Mouse (Mus musculus) urinary bladder, postnatal 4 days (tissue): ENCODE measurements around the gene Mospd3.
"Not testable (repeated sequence)": the region's sequence is repeated elsewhere in the genome, so short reads cannot be mapped to it uniquely, and the experiment has no call there.

Experiments used
- DNase-seq, 2 experiments: peaks; one replicate each; pipeline ENCODE4 v3.0.0; 2021 to 2022; ENCODE audit warnings: low spot score in 2 of 2

Gene Mospd3

GRCm38 (mm10) chr5:137623937-137624530 is 23.2 kb upstream of the Mospd3 start:
- DNase-seq = no peak

- no peak for DNase-seq
Measured at GRCm38 (mm10) chr5:137615347-137615746, 14.5 kb upstream of the Mospd3 start.

DNA sequence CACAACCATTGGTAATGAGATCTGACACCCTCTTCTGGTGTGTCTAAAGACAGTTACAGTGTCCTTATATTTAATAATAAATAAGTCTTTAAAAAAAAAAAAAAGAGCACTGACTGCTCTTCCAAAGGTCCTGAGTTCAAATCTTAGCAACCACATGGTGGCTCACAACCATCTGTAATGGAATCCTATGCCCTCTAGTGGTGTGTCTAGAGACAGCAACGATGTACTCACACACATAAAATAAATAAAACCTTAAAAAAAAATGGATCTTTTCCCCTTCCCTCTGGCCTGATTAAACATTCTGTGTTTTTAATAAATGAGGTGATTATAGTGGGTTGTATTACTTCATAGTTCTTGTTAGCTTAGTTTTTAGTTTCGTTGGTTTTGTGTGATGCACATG is 14.1 kb upstream of the Mospd3 start:
- DNase-seq = not testable (repeated sequence)

GRCm38 (mm10) chr5:137613550-137613949 is 12.7 kb upstream of the Mospd3 start, which contains the start of gene Pcolce:
TSS of gene Pcolce (minus strand) at chr5:137613784.
- peak in 1 of 2 experiments; percentile 73 for DNase-seq

DNA sequence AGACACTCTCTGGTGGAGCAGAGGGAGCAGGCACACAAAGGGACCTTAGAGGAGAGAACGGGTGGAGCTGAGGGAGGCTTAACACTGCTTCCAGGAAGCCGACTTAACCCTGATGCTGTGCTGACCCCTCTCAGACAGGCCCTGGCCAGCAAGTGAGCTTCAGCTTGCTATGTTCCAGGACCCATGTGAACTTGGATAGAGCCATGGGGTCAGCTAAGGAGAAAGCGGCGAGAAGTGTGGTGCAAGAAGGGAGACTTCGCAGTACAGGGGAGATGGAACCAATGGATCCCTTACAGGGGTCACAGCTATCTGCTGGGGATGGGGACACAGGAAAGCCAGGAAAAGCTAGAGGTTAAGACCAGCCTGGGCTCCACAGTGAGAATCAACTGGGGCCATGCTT is 12.2 kb upstream of the Mospd3 start:
- no peak for DNase-seq

DNA sequence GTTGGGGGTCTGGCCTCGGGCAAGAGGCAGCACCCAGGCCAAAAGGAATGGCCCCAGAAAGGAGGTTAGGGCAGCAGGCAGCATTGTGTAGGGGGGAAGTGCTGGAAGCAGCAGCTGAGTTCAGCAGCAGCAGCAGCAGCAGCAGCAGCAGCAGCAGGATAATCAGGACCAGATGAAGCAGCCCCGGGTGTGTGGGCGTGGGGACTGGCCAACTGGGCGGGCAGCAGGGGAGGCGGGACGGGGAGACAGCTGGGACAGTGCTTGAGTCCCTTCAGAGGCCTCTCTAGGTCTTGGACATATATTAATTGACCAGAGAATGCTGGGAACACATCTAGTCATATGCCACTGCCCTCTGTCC is 10.4 kb upstream of the Mospd3 start:
- peak; percentile 74 to 80 for DNase-seq

DNA sequence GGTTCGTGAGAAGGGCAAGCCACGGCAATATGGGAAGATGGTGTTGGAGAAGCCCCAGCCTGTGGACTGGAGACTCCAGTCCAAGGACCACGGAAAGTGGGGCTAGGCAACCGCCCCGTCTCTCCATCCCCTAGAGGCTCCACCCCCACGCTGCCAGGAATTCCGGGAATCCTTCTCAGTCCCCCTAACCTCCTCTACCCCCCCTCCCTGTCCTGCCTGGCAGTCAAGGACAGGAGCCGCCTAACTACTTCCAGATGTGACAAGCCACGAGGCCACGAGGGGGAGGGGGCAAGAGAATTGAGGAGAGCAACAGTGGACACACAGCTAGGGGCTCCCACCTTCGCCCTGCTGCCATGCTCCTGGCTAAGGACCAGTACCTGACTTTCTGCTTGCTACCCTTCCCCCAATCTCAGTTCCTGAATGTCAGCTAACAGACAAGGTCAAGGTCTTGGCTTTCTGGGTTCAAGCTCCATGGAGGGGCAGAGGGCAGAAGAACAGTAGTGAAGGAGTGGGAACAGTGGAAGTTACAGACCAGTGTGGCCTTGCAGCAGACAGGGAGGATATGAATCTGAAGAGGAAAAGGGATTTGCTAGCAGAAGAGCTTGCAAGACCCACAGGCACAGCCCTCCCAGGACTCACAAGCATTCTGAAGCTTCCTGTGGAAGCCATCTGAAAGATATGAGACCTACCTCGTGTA is 9.8 kb upstream of the Mospd3 start:
- DNase-seq = peak; percentile 78 to 82

GRCm38 (mm10) chr5:137610056-137610455 is 9.2 kb upstream of the Mospd3 start:
- no peak for DNase-seq

DNA sequence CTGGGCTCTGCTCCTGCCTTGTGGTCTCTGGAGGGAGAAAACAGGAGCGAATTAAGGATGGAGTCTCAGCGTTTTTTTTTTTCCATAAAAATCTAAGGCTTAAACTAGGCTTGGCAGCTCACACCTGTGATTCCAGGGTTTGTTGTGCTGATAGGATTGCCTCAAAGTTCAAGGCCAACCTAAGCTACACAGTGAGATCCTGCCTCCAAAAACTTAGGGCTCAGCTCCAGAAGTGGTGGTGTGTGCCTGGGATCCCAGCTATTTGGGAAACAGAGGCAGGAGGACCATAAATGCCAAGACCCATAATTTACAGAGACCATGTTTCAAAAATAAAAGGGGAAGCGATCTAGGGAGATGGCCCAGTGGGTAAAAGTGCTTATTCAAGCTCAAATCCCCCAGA is 8.4 kb upstream of the Mospd3 start:
- no peak for DNase-seq

DNA sequence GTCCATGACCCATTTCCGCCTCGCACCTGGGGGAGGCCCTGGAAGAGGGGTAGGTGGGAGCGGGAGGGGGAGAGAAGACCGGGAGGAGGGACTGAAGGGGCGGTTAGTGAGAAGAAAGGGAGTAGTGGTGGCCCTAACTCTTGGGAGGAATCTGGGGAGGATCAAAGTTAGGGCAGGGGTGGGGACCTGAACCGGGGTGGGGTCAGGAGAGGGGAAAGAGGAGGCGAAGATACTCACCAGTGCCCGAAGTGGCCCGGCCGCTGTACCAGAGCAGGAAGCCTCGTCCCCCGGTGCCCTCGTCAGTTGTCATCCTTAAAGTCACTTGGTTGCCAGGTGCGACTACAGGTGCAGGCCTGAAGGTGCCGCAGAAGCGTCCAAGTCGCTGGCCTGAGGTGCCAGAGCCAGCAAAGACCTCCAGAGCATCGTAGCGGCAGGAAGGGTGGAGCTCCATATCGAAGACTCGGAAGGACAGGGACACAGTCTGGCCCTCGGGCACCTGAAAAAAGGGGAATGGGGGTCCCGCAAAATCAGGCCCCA is 7.9 kb upstream of the Mospd3 start:
- DNase-seq = no peak

DNA sequence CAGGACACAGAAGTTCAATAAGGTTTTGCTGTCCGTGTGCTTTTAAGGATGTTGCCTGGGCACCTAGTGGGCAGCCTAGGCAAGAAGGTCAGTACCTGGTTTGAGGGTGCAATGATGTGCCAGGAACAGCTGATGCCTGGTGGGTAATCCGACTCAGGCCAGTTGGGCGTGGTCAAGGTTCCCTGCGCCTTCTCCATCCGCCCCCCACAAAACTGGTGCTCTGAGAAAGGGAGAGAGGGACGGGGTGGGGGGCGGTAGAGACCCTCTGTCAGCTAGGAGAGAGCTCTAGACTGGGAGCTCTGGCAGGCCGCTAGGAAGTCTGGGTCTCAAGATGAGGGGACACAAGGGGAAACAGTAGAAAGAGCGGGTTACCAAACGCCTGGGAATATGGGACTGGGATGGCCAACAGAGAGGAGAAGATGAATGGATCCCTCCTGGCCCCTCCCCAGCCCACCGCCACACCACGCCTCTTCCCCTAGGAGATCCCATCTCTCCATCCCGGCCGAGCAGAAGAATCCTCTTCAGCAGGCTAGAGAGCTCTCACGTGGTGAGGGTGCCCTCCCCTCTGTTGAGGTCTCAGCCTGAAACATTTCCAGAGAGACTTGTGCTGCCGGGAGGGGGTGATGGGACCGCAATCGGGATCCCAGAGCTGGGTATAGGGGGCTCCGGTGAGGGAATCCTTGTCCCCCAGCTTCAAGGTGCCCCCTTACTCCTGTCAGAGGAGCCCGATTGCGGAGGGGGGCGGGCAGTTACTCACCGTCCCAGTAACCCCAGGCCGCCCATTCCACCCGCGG is 7.2 kb upstream of the Mospd3 start:
- DNase-seq = no peak

DNA sequence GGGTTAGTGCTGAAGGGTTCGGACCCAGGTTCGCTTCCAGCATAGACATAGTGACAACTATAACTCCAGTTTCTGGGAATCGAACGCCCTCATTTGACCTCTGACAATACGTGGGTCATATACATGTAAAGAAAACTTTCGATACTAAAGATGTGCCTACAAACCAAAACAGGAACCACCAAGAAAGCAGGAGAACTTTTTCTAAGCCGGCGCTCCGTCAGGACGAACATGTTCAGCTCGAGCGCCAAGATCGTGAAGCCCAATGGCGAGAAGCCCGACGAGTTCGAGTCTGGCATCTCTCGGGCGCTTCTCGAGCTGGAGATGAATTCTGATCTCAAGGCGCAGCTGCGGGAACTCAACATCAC is 489 bp upstream of the Mospd3 start:
- DNase-seq = no peak

DNA sequence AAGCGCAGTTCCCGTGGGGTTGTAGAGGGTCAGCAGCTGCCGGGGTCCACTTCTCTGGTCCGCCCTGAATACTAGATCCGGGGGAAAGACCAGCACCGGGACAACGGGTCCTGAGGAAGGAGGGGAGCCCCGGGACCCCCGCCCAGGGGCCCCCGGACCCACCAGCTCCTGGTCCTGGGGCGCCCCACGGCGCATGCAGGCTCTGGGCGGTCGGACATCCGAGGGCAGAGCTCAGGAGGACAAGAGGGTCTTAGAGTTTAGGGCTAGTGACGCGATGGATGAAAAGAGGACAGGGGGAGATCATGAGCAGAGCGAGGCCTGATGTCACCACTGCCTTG is 608 bp downstream of the Mospd3 start:
- DNase-seq = no peak

- no peak for DNase-seq
Measured at GRCm38 (mm10) chr5:137599600-137599999, 1.3 kb downstream of the Mospd3 start.

DNA sequence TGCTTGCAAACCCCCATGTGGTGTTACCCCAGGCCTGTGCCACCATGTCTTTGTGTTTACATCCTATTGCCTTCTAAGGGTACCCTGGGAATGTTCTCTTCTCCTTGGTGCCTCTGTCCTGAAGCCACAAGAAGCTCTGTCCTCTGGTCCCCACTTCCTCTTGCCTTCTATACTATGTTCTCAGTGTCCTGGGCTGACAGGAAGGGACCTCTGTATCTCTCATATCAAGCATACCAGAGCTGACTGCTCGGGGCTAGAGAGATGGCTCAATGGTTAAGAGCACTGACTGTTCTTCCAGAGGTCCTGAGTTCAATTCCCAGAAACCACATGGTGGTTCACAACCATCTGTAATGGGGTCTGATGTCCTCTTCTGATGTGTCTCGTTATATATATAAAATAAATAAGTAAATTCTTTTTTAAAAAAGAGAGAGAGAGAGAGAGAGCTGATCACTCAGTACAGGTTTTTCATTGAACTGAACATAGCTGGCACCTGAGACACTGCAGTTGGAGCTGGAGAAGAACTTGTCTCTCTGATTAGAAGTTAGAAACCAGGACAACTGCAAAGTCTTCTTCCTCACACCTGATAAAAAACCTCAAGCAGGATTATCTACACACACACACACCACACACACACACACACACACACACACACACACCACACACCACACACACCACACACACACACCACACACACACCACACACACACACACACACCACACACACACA is 2.6 kb downstream of the Mospd3 start:
- no peak for DNase-seq

DNA sequence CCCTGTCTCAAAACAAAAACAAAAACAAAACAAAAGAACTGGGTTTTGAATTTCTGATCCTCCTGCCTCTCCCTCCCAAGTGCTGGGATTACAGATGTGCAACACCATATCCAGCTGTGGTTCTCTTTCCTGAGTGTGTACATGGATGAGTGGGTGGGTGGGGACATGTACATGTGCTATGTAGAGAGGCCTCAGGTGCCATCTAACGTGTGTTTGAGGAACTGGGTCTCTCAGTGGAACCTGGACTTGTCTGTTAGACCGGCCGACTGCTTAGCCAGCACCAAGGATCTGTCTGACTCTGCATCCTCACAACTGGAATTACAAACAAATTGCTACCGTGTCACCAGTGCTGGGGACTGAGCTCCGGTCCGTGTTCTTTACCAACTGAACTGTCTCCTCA is 3.2 kb downstream of the Mospd3 start:
- no peak for DNase-seq

DNA sequence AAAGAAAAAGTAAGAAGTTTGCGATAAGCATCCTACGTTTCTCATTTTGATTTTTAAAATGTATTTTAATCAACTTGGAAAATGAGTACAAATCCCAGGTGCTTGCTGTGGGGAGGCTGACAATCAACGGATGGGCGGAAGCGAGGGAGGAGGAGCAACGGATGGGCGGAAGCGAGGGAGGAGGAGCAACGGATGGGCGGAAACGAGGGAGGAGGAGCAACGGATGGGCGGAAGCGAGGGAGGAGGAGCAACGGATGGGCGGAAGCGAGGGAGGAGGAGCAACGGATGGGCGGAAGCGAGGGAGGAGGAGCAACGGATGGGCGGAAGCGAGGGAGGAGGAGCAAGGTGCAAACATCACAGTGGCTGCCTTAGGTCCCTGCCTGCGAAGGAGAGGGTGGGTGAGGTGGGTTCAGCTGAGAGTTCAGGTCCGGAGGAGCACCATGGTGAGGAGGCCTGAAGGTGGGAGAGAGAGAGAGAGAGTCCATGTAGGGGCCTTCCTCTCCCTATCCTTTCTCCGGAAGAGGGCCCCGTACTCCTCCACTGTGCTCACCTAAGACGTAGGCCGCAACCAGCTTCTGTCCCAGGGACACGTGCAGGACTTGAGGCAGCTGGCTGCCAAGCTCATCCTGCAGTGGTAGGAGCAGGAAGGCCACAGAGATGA is 4.1 kb downstream of the Mospd3 start:
- DNase-seq = no peak

- DNase-seq = no peak
Measured at GRCm38 (mm10) chr5:137595921-137596320, 4.9 kb downstream of the Mospd3 start.

GRCm38 (mm10) chr5:137590507-137590906 is 10.4 kb downstream of the Mospd3 start:
- DNase-seq = no peak

- peak in 1 of 2 experiments; percentile 75 for DNase-seq
Measured at GRCm38 (mm10) chr5:137584976-137585375, 15.9 kb downstream of the Mospd3 start.

DNA sequence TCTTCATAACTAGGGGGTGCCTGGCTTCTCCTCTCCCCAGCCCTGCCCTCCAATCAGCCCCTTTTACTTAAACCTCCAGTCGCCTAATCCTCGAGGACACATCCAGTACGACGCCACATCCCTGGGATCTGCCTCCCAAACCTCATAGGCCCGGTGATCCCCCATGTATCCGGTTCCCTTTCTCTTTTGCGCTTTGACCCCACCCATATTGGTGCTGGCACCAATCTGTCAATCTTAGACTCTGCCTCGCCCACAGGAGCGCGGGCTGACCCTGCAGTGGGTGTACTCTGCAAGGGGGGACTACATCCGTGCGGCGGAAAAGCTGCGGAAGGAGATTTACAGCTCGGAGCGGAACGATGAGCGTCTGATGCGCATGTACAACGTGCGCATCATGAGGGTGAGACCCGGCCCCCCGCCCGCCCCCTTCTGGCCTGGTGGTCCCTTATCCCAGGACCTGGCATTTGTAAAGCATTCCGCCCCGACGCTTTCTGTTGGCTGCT is 17.1 kb downstream of the Mospd3 start:
- DNase-seq = peak in 1 of 2 experiments; percentile 51
